In genomic region chr3:151294606-151295005, GRCm38 (mm10) we compare ENCODE assay signal across 13 mouse cellular contexts.
A peak's percentile ranks its signal among the peaks of the same experiment; 100 is the strongest.
DNase-seq lines count a peak whose midpoint lies in the region; ATAC-seq and TF ChIP-seq lines count a peak whose summit lies in the region.
"Had no signal": no experiment of that assay in that cellular context is flagged by ENCODE, and none has a peak within 500 bp of the region (broad histone marks: within the 10 kb centered on the region; RNA-seq: fewer than 3 reads in every experiment).

No protein-coding gene starts in this region.

- H3K4me2 ChIP-seq in heart, postnatal 0 days (ENCODE audit: low read depth, low read length), result 0 out of 2 replicates have a peak overlapping the region, but pooled peaks have one; percentile 7
- H3K4me2 ChIP-seq in midbrain, embryonic 16.5 days (ENCODE audit: low read length), result no peak overlapping the region
- H3K4me2 ChIP-seq: forebrain, embryonic 15.5 days; liver, embryonic 15.5 days had no signal

- no peak for TF ChIP-seq POLR2A in olfactory bulb, adult 2 months (IDR thresholded peaks at IDR 0.05; ENCODE audit: insufficient read depth, low read depth, low read length)

- no peaks in the 10 kb centered on the region for H3K27me3 ChIP-seq in heart, postnatal 0 days (ENCODE audit: control insufficient read depth, insufficient read depth, low read length)
- no peaks in the 10 kb centered on the region for H3K27me3 ChIP-seq in midbrain, embryonic 10.5 days (ENCODE audit: low read depth, poor library complexity, severe bottlenecking)
- H3K27me3 ChIP-seq in midbrain, embryonic 16.5 days (ENCODE audit: control insufficient read depth, insufficient read depth, low read depth, low read length), result no peaks in the 10 kb centered on the region
- H3K27me3 ChIP-seq: forebrain, embryonic 15.5 days; liver, embryonic 15.5 days; stomach, embryonic 15.5 days had no signal

- DNase-seq in cerebellum, postnatal 4 days (ENCODE audit: low spot score in 2 of 2), result no peak
- no peak for DNase-seq in heart, postnatal 0 days (ENCODE audit: low spot score)
- no peak for DNase-seq in heart, postnatal 4 days
- DNase-seq in midbrain, embryonic 10.5 days (ENCODE audit: low spot score), result no peak
- no peak for DNase-seq in urinary bladder, postnatal 25 days (ENCODE audit: low spot score)
- DNase-seq: right cerebral cortex, postnatal 4 days had no signal

- TF ChIP-seq EP300 in heart, postnatal 0 days (IDR thresholded peaks at IDR 0.05; ENCODE audit: low read depth), result no peak

- 66% methylated on average over 7 of the region's 7 CpGs for WGBS in heart, postnatal 0 days
- 83% methylated on average over 7 of the region's 7 CpGs for WGBS in midbrain, embryonic 10.5 days
- WGBS in midbrain, embryonic 16.5 days, result 60% methylated on average over 7 of the region's 7 CpGs
- 80% methylated on average over 7 of the region's 7 CpGs for WGBS in olfactory bulb, adult 2 months

- ATAC-seq in cerebellum, adult (ENCODE audit: insufficient number of reproducible peaks, low FRiP score, low TSS enrichment), result peak; percentile 11; the same call in 1 of the 2 replicates
- no peak for ATAC-seq in heart, postnatal 0 days (ENCODE audit: insufficient read depth, low read depth)
- ATAC-seq in midbrain, embryonic 16.5 days, result no peak

- H3K4me3 ChIP-seq in heart, postnatal 0 days (ENCODE audit: low read depth, low read length), result no peak overlapping the region
- H3K4me3 ChIP-seq in midbrain, embryonic 10.5 days, result no peak overlapping the region; the same call in 1 of the 2 replicates
- H3K4me3 ChIP-seq in midbrain, embryonic 16.5 days (ENCODE audit: low read depth, low read length), result no peak overlapping the region
- H3K4me3 ChIP-seq in olfactory bulb, adult 2 months (ENCODE audit: insufficient read depth, low read depth, low read length), result no peak overlapping the region
- H3K4me3 ChIP-seq: forebrain, embryonic 15.5 days; limb, embryonic 10.5 days; liver, embryonic 15.5 days; stomach, embryonic 15.5 days had no signal

- no peaks in the 10 kb centered on the region for H3K36me3 ChIP-seq in heart, postnatal 0 days (replicated peaks; ENCODE audit: control insufficient read depth, insufficient read depth, low read length)
- H3K36me3 ChIP-seq in midbrain, embryonic 10.5 days, result no peaks in the 10 kb centered on the region
- no peaks in the 10 kb centered on the region for H3K36me3 ChIP-seq in midbrain, embryonic 16.5 days (ENCODE audit: control insufficient read depth, insufficient read depth, low read length)
- H3K36me3 ChIP-seq: forebrain, embryonic 15.5 days; limb, embryonic 10.5 days; liver, embryonic 15.5 days; stomach, embryonic 15.5 days had no signal

- no peaks in the 10 kb centered on the region for H3K4me1 ChIP-seq in heart, postnatal 0 days (ENCODE audit: control insufficient read depth, insufficient read depth)
- peaks cover 15% of the 10 kb centered on the region for H3K4me1 ChIP-seq in midbrain, embryonic 10.5 days
- 0 out of 2 replicates have a peak, but pooled peaks cover 4% of the 10 kb centered on the region for H3K4me1 ChIP-seq in midbrain, embryonic 16.5 days (ENCODE audit: control insufficient read depth, insufficient read depth, low read length)
- H3K4me1 ChIP-seq in olfactory bulb, adult 2 months (ENCODE audit: control insufficient read depth, insufficient read depth, low read length), result peaks cover 2% of the 10 kb centered on the region; the same call in 1 of the 2 replicates
- H3K4me1 ChIP-seq: forebrain, embryonic 15.5 days; liver, embryonic 15.5 days; stomach, embryonic 15.5 days had no signal

- peak overlapping the region; percentile 50 for H3K27ac ChIP-seq in heart, postnatal 0 days (ENCODE audit: low read depth)
- H3K27ac ChIP-seq in midbrain, embryonic 10.5 days (replicated peaks), result peak overlapping the region; percentile 83
- no peak overlapping the region for H3K27ac ChIP-seq in midbrain, embryonic 16.5 days (ENCODE audit: low read length)
- peak overlapping the region; percentile 21; the same call in 1 of the 2 replicates for H3K27ac ChIP-seq in olfactory bulb, adult 2 months (ENCODE audit: insufficient read depth, low read depth, low read length)
- H3K27ac ChIP-seq: forebrain, embryonic 15.5 days; liver, embryonic 15.5 days; stomach, embryonic 15.5 days had no signal

- H3K9ac ChIP-seq in heart, postnatal 0 days (replicated peaks; ENCODE audit: low read depth, low read length), result no peak overlapping the region
- no peak overlapping the region for H3K9ac ChIP-seq in midbrain, embryonic 16.5 days (ENCODE audit: low read depth, low read length)
- H3K9ac ChIP-seq: forebrain, embryonic 15.5 days; liver, embryonic 15.5 days; stomach, embryonic 15.5 days had no signal

- TF ChIP-seq CTCF in heart, postnatal 0 days (IDR thresholded peaks at IDR 0.05; ENCODE audit: low read depth), result no peak
- no peak for TF ChIP-seq CTCF in olfactory bulb, adult 2 months (IDR thresholded peaks at IDR 0.05; ENCODE audit: insufficient read depth, low read depth, low read length)

- H3K9me3 ChIP-seq in heart, postnatal 0 days (replicated peaks; ENCODE audit: control insufficient read depth, low read length), result no peaks in the 10 kb centered on the region
- H3K9me3 ChIP-seq in midbrain, embryonic 10.5 days (replicated peaks), result no peaks in the 10 kb centered on the region
- no peaks in the 10 kb centered on the region for H3K9me3 ChIP-seq in midbrain, embryonic 16.5 days (replicated peaks; ENCODE audit: control insufficient read depth, low read length, poor library complexity, severe bottlenecking)
- H3K9me3 ChIP-seq: forebrain, embryonic 15.5 days; limb, embryonic 10.5 days; liver, embryonic 15.5 days; stomach, embryonic 15.5 days had no signal
